Mouse (Mus musculus) heart, adult 9 months (tissue): ENCODE results near the gene Lca5.

Source experiments
- DNase-seq, 2 experiments: peaks; one replicate each; pipeline ENCODE4 v3.0.0; 2022; ENCODE audit warnings: low spot score in 2 of 2

The Lca5 gene

DNA sequence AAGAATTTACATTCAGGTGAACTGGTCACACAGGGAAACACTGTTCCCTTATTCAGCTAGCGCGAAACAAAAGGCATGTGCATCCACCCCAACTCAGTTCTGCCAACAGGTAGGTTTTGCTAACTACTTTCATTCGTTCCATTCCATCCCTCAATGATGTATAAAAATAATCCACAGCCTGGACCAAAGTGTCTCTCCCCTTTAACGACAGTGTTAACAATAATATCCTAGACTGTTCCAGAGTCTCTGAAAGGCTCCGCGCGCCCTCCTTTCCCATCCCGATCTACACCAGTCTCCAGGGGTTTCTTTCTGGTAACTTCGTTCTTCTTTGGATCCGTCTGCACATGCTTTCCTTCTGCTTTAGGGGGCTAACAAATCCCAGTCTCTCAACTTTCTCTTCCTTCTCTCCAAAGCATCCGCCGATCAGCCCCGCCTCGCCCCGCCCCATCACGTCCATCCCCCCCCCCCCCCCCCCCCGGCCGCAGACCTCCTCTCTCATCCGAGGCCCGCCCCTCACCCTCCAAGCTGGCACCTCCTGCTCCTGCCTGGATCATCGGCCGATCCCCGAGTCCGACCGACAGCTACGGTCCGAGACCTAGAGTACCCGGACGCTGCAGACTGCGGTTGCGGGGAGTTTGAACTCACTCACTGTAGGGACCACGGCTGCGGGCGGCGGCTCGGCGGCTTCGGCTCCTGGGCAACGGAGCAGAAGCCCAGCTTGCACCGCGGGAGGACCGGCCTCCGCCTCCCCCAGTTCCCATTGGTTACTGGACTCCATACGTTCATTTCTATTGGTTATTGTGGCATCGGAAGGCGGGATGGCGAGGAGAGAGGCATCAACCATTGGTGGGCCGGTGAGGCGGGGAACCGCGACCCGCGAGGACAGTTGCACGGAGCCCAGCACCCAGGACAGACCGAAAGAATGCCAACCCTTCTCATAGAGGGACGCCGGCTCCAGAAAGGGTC, at the start of gene Lca5:
Lca5 (minus strand) TSS at position 736 of the 966 bp plus-strand sequence.
- DNase-seq, result peak; percentile 96

DNA sequence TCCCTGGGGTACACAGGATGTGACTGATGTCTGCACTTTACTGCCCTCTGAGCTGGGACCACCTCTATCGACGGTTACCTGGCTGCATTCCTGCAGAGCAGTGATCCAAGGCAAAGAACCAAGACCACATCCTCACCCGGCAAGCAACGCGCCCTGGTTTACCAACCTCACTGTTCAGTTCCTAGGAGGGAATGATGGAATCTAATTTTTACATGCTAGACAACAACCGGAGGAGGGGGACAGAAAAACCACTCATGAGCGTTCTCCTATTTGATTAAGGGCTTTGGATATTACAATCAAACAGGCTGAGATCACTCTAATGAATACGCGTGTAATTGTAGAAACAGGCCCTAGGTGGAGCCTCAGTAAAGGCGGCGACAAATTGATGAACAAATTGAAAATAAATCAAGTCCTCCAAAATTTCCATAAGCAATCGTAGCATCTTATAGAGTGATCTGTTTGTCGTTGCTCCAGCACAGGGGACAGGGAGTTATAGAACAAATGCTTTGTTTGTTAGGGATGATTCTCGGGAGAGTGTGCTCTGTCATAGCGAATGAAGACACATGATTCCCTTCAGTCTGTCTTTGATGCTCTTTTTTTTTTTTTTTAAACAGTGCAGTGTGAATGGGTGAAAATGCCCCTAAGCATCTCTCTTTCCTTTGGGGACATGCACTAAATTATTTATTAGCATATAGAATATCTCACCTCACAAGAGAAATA, 47.7 kb upstream of the Lca5 start:
- DNase-seq, result no peak

- DNase-seq, result no peak
Measured at GRCm38 (mm10) chr9:83487771-83488470, 47.0 kb upstream of the Lca5 start.

DNA sequence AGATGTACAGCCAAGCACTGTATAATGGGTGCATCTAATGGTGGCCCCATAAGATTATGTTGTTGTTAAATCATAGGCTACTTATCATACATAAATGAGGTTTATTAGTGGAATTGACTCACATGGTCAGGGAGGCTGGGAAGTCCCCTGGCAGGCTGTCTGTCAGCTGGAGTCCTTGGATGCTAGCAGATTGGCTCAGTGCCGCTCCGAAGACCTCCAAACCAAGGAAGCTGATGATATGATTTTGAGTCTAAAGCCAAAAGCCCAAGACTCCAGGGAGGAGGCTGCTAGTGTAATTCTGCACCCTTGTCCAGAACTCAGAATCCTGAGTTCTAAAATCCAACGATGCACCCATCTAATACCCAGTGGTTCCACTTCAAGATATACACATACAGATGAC, 45.0 kb upstream of the Lca5 start:
- DNase-seq, result no peak

DNA sequence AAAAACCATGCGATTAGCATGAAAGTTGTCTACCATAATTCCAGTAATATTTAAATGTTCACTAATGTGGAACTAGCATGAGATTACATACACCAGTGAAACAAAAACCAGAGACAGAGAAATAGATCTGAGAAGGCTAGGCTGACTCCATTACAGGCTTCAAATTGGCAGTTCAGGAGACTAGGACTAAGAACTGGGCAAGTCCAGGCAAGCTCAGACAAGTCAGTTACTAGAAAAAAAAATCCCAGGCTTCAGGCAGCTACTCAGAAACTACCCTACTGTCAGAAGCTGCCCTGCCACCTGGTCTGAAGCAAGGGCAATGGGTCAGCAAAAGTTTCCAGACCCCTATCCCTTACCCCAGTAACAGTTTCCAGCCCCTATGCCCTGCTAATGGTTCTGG, 44.4 kb upstream of the Lca5 start:
- no peak for DNase-seq

GRCm38 (mm10) chr9:83483419-83483818, 42.5 kb upstream of the Lca5 start:
- no peak for DNase-seq

GRCm38 (mm10) chr9:83482176-83482949, 41.4 kb upstream of the Lca5 start:
- DNase-seq, result no peak

DNA sequence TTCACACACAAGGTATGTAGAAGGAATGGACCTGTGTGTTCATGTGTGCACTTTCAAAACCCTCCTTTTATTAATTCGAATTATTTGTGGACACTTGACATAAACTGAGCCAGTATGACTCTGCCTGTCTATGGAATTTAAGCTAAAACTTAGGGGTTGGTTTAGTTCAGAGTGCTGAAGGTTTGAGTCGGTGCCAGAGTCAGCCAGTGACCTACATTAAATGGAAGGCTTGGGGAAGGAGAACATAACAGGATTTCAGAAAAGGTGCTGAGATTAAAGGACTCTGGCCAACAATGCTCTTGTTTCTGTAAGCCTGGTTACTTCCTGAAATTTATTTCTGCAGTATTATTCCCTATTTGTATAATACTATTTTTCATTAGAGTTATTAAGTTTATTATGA, 28.9 kb upstream of the Lca5 start:
- no peak for DNase-seq

DNA sequence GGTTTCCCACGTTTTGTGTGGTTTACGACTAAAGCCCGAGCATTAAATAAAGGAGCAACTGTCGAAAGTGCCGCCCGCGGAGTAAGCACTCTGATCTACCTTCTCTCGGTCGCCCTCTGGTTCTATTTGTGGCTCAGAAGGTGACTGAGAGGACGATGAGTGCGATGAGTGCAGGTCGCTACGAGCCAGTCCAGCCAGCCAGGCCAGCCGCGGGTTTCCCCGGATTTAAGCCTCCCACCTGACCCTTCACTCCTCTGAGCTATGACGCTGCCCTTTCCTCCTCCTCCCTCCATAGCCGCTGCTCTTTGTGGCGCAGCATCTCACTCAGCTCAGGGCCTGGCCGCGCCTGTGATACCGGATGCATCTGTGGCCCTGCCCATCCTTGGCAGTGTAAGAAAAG, 6.8 kb upstream of the Lca5 start:
- DNase-seq, result peak; percentile 75 to 81

DNA sequence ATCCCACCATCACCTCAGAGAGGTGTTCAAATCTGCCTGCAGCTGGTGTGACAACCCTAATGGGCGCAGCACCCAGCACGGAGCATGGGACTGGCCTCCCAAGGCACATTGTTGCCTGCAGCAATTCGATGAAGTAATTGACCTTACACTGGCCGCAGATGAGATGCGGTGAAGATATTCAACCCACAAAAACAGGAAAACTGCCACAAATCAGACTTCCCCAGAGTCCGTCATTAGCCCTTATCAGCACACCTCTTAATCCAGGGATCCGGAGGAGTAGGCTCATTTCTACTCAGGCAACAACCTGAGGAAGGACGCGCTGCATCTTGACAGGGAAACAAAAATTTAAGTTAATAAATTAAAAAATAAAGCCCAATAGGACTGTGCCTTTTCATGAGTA, 6.2 kb upstream of the Lca5 start:
- peak in 1 of 2 experiments; percentile 9 for DNase-seq

DNA sequence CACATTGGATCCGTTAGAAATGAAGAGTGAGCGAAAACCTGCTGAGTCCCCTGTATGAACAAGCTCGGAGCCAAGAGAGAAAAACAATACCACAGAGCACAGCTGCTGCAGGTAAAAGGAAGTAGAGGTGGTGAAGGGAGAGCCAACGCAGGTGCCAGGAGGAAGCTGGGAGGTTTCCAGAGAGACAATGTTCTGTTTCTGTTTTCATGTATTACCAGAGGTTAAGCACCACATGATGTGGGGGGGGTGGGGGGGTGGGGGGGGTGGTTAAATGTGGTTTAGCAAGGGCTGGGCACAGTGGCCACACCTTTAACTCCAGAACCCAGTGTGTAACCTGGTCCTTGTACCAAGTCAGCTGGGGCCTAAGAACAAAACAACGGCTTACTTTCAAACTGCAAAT, 3.3 kb downstream of the Lca5 start:
- DNase-seq, result no peak

DNA sequence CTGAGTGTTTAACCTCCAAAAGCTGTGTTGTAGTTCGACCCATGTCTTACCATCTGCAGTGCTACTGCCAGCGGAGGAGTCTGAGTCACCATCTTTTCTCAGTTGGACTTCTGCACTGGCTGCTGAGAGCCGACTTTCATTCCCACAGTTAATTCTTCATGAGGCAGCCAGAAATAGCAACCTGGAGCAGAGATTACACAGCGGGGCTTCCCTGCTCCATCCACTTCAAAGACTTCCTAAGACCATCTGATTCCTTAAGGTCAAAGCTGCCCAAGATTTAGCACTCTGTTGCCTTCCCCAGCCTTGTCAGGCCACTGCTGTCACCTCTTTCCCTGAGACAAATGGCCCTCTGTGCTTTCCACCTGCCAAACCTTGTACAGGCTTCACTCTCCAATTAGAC, 6.4 kb downstream of the Lca5 start:
- DNase-seq, result no peak

DNA sequence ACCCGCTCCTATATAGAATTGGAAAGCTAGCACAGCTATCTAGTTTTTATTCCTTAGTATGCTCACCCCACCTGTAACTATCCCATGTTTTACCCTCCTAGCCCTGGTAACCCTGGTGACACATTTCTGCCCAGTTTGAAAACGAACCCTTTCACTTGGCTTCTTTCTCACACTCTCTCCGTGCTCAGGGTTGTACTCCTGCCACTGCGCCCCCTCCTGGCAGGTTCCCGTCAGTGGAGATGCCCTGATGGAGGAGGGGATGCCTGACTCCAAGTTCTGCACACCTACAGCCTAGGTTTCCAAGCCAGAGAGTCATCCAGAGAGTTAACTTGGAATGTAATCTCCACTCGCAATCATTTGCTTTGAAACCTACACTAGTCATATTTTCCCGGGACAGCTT, 7.3 kb downstream of the Lca5 start:
- no peak for DNase-seq

GRCm38 (mm10) chr9:83427926-83428325, 13.0 kb downstream of the Lca5 start:
- DNase-seq, result no peak

GRCm38 (mm10) chr9:83418965-83419364, 22.0 kb downstream of the Lca5 start:
- DNase-seq, result no peak

GRCm38 (mm10) chr9:83413046-83413445, 27.9 kb downstream of the Lca5 start:
- DNase-seq, result no peak

GRCm38 (mm10) chr9:83405150-83405549, 35.8 kb downstream of the Lca5 start:
- no peak for DNase-seq

DNA sequence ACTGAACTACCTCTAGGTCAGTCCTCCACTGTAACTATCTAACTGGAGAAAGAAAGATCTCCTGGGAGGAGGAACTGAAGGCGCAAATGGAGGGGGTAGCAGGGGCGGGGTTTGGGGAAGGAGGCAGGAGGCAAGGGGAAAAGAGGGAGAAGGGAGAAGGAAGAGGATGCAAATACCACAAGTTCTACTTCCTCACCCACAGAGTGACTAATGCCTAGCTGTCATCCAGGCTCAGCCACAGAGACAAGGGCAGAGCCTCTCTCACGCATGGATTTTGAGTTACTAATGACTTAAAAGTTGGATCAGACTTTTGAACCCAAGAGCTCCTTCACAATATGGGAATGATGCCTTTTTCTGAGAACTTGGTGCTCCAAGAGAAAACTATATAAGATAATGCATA, 40.1 kb downstream of the Lca5 start:
- no peak for DNase-seq

DNA sequence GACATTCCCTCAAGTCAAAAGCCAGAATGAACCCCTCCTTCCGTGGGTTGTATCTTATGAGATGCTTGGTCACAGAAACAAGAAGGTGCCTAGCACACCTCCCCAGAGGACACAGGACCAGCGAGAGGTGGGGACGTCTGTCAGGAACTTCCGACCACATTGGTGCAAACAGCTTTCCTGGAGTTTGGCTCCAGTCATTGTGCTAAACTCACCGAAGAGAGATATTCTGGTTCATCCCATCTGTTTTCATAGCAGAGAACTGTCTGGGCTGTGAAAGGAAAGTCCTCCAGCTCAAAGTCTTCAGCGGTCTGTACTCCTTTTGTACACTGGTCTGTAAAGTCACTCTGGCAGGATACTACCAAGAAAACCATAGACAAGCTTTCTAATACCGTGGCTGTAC, 41.5 kb downstream of the Lca5 start:
- DNase-seq, result no peak

- DNase-seq, result no peak
Measured at GRCm38 (mm10) chr9:83398260-83398659, 42.7 kb downstream of the Lca5 start.

- no peak for DNase-seq
Measured at GRCm38 (mm10) chr9:83395456-83395855, 45.5 kb downstream of the Lca5 start.

- no peak for DNase-seq
Measured at GRCm38 (mm10) chr9:83391996-83392395, 48.9 kb downstream of the Lca5 start.
